7 mouse cellular contexts compared by ENCODE assay signal in genomic region chr8:3514681-3515247, GRCm38 (mm10). TPM values are rescaled to one million over a fixed set of nuclear protein-coding genes. Genes with fewer than 3 reads are reported as not detected.
DNase-seq lines count a peak whose midpoint lies in the region; ATAC-seq and TF ChIP-seq lines count a peak whose summit lies in the region.

No protein-coding gene starts in this region.

- ATAC-seq in forebrain, embryonic 16.5 days = no peak
- no peak for ATAC-seq in limb, embryonic 14.5 days (ENCODE audit: low FRiP score, low read depth)
- no peak for ATAC-seq in stomach, postnatal 0 days (ENCODE audit: low FRiP score, low TSS enrichment)
- ATAC-seq in CD4-positive, CD25-positive, alpha-beta regulatory T cell, adult 4 months = no peak
- no peak for ATAC-seq in frontal cortex, adult (ENCODE audit: low TSS enrichment)

- TF ChIP-seq POLR2A in limb, embryonic 14.5 days (IDR thresholded peaks at IDR 0.05; ENCODE audit: borderline replicate concordance, extremely low read depth, insufficient read depth, insufficient read length) = no peak

- peak overlapping the region; percentile 95 for H3K4me2 ChIP-seq in forebrain, embryonic 16.5 days (ENCODE audit: low read length)
- H3K4me2 ChIP-seq in limb, embryonic 14.5 days (replicated peaks; ENCODE audit: low read depth, low read length, severe bottlenecking) = peak overlapping the region; percentile 95
- peak overlapping the region; percentile 96 for H3K4me2 ChIP-seq in stomach, postnatal 0 days (replicated peaks; ENCODE audit: low read depth)

- H3K4me1 ChIP-seq in forebrain, embryonic 16.5 days (replicated peaks; ENCODE audit: control insufficient read depth, insufficient read depth, low read length) = peaks cover 10% of the 10 kb centered on the region
- H3K4me1 ChIP-seq in limb, embryonic 14.5 days (ENCODE audit: control insufficient read depth, insufficient read depth, low read length) = peaks cover 4% of the 10 kb centered on the region; the same call in 1 of the 2 replicates
- 0 out of 2 replicates have a peak, but pooled peaks cover 3% of the 10 kb centered on the region for H3K4me1 ChIP-seq in stomach, postnatal 0 days (replicated peaks; ENCODE audit: control insufficient read depth, insufficient read depth)

- no peaks in the 10 kb centered on the region for H3K27me3 ChIP-seq in forebrain, embryonic 16.5 days (replicated peaks; ENCODE audit: control insufficient read depth, insufficient read depth, low read length)
- H3K27me3 ChIP-seq in limb, embryonic 14.5 days (ENCODE audit: control insufficient read depth, insufficient read depth, low read length) = no peaks in the 10 kb centered on the region
- no peaks in the 10 kb centered on the region for H3K27me3 ChIP-seq in stomach, postnatal 0 days (ENCODE audit: control insufficient read depth, insufficient read depth, low read length)

- WGBS in forebrain, embryonic 16.5 days = 34% methylated on average over 13 of the region's 13 CpGs
- WGBS in limb, embryonic 14.5 days = 24% methylated on average over 13 of the region's 13 CpGs
- 34% methylated on average over 13 of the region's 13 CpGs for WGBS in stomach, postnatal 0 days

- H3K36me3 ChIP-seq in forebrain, embryonic 16.5 days (ENCODE audit: control insufficient read depth, insufficient read depth) = peaks cover 11% of the 10 kb centered on the region
- peaks cover 43% of the 10 kb centered on the region for H3K36me3 ChIP-seq in limb, embryonic 14.5 days (ENCODE audit: control insufficient read depth, insufficient read depth, low read length)
- peaks cover 8% of the 10 kb centered on the region; the same call in 1 of the 2 replicates for H3K36me3 ChIP-seq in stomach, postnatal 0 days (ENCODE audit: control insufficient read depth, insufficient read depth, low read length)

- no peak for TF ChIP-seq EP300 in stomach, postnatal 0 days (optimal IDR thresholded peaks at IDR 0.05)

- DNase-seq in thymus, postnatal 14 days = peak; percentile 19
- DNase-seq in thymus, postnatal 25 days = no peak
- no peak for DNase-seq in limb, embryonic 14.5 days (ENCODE audit: low spot score)
- DNase-seq in stomach, postnatal 0 days (ENCODE audit: low spot score) = no peak

- H3K9me3 ChIP-seq in forebrain, embryonic 16.5 days (ENCODE audit: control insufficient read depth, low read length) = no peaks in the 10 kb centered on the region
- no peaks in the 10 kb centered on the region for H3K9me3 ChIP-seq in limb, embryonic 14.5 days (ENCODE audit: control insufficient read depth, low read length)
- no peaks in the 10 kb centered on the region for H3K9me3 ChIP-seq in stomach, postnatal 0 days (ENCODE audit: control insufficient read depth, low read length)

- H3K4me3 ChIP-seq in forebrain, embryonic 16.5 days (replicated peaks; ENCODE audit: low read length) = peak overlapping the region; percentile 70
- H3K4me3 ChIP-seq in limb, embryonic 14.5 days (replicated peaks; ENCODE audit: low read length) = peak overlapping the region; percentile 57
- H3K4me3 ChIP-seq in stomach, postnatal 0 days (ENCODE audit: low read depth, low read length) = peak overlapping the region; percentile 59; the same call in 1 of the 2 replicates

- peak overlapping the region; percentile 13 for H3K27ac ChIP-seq in forebrain, embryonic 16.5 days (ENCODE audit: low read length)
- H3K27ac ChIP-seq in limb, embryonic 14.5 days (replicated peaks; ENCODE audit: low read depth, low read length) = peak overlapping the region; percentile 69
- H3K27ac ChIP-seq in stomach, postnatal 0 days (replicated peaks) = no peak overlapping the region

- no peak for TF ChIP-seq CTCF in stomach, postnatal 0 days (IDR thresholded peaks at IDR 0.05; ENCODE audit: low read depth)

- H3K9ac ChIP-seq in forebrain, embryonic 16.5 days (replicated peaks; ENCODE audit: low read depth, low read length) = peak overlapping the region; percentile 58
- H3K9ac ChIP-seq in limb, embryonic 14.5 days (ENCODE audit: low read depth, low read length, severe bottlenecking) = peak overlapping the region; percentile 65
- H3K9ac ChIP-seq in stomach, postnatal 0 days (ENCODE audit: low read length) = peak overlapping the region; percentile 43; the same call in 1 of the 2 replicates

RNA-seq across cellular contexts. Expression of gene Pnpla6, which starts 0.4 kb away (rescaled TPM):
- polyA plus RNA-seq in forebrain, embryonic 16.5 days (2015; fragmentation: Nextera tagmentation; extraction: Ambion mirVana) = 27.3 and 36.0 TPM in 2 replicates
- 51.8 and 64.4 TPM in 2 replicates for polyA plus RNA-seq in limb, embryonic 14.5 days (2012; rRNA removed)
- 18.8 and 20.7 TPM in 2 replicates for polyA plus RNA-seq in limb, embryonic 14.5 days (2014; fragmentation: Nextera tagmentation; extraction: Ambion mirVana)
- 15.4 and 16.0 TPM in 2 replicates for polyA plus RNA-seq in stomach, postnatal 0 days (2015; fragmentation: Nextera tagmentation; extraction: Ambion mirVana)
- polyA plus RNA-seq in CD4-positive, CD25-positive, alpha-beta regulatory T cell, adult 4 months (2017; shearing (Covaris generic)) = 10 to 100 TPM; 26.1 to 43.7 TPM

RNA-seq across cellular contexts. Expression of gene Mcoln1, which starts 14.5 kb away (rescaled TPM):
- polyA plus RNA-seq in forebrain, embryonic 16.5 days (2015; fragmentation: Nextera tagmentation; extraction: Ambion mirVana) = 88.3 and 111 TPM in 2 replicates
- polyA plus RNA-seq in limb, embryonic 14.5 days (2012; rRNA removed) = 148 and 202 TPM in 2 replicates
- 36.6 and 42.3 TPM in 2 replicates for polyA plus RNA-seq in limb, embryonic 14.5 days (2014; fragmentation: Nextera tagmentation; extraction: Ambion mirVana)
- 24.7 and 28.4 TPM in 2 replicates for polyA plus RNA-seq in stomach, postnatal 0 days (2015; fragmentation: Nextera tagmentation; extraction: Ambion mirVana)
- polyA plus RNA-seq in CD4-positive, CD25-positive, alpha-beta regulatory T cell, adult 4 months (2017; shearing (Covaris generic)) = 10 to 100 TPM; 16.1 to 18.6 TPM

RNA-seq across cellular contexts. Expression of gene Zfp358, which starts 21.8 kb away (rescaled TPM):
- 75.4 and 76.7 TPM in 2 replicates for polyA plus RNA-seq in forebrain, embryonic 16.5 days (2015; fragmentation: Nextera tagmentation; extraction: Ambion mirVana)
- polyA plus RNA-seq in limb, embryonic 14.5 days (2012; rRNA removed) = 76.7 and 125 TPM in 2 replicates
- polyA plus RNA-seq in limb, embryonic 14.5 days (2014; fragmentation: Nextera tagmentation; extraction: Ambion mirVana) = 27.5 and 27.9 TPM in 2 replicates
- 19.1 and 21.3 TPM in 2 replicates for polyA plus RNA-seq in stomach, postnatal 0 days (2015; fragmentation: Nextera tagmentation; extraction: Ambion mirVana)
- polyA plus RNA-seq in CD4-positive, CD25-positive, alpha-beta regulatory T cell, adult 4 months (2017; shearing (Covaris generic)) = 1 to 10 TPM; 1.0 to 1.6 TPM

RNA-seq across cellular contexts. Expression of gene Tex45, which starts 44.1 kb away (rescaled TPM):
- 0.16 TPM in 2 replicates for polyA plus RNA-seq in forebrain, embryonic 16.5 days (2015; fragmentation: Nextera tagmentation; extraction: Ambion mirVana)
- 0.11 and 0.17 TPM in 2 replicates for polyA plus RNA-seq in limb, embryonic 14.5 days (2012; rRNA removed)
- polyA plus RNA-seq in limb, embryonic 14.5 days (2014; fragmentation: Nextera tagmentation; extraction: Ambion mirVana) = not detected in 2 replicates
- 0.46 and 1.1 TPM in 2 replicates for polyA plus RNA-seq in stomach, postnatal 0 days (2015; fragmentation: Nextera tagmentation; extraction: Ambion mirVana)
- polyA plus RNA-seq in CD4-positive, CD25-positive, alpha-beta regulatory T cell, adult 4 months (2017; shearing (Covaris generic)) = not detected

RNA-seq across cellular contexts. Expression of gene Pex11g, which starts 47.3 kb away (rescaled TPM):
- 3.0 and 3.7 TPM in 2 replicates for polyA plus RNA-seq in forebrain, embryonic 16.5 days (2015; fragmentation: Nextera tagmentation; extraction: Ambion mirVana)
- 6.0 and 7.7 TPM in 2 replicates for polyA plus RNA-seq in limb, embryonic 14.5 days (2012; rRNA removed)
- 2.7 and 4.7 TPM in 2 replicates for polyA plus RNA-seq in limb, embryonic 14.5 days (2014; fragmentation: Nextera tagmentation; extraction: Ambion mirVana)
- polyA plus RNA-seq in stomach, postnatal 0 days (2015; fragmentation: Nextera tagmentation; extraction: Ambion mirVana) = 11.6 and 15.4 TPM in 2 replicates
- 10 to 100 TPM; 18.2 to 22.7 TPM for polyA plus RNA-seq in CD4-positive, CD25-positive, alpha-beta regulatory T cell, adult 4 months (2017; shearing (Covaris generic))
